Mouse (Mus musculus): ENCODE measurements around the gene Vmn1r127.
"Not testable (repeated sequence)": the region's sequence is repeated elsewhere in the genome, so short reads cannot be mapped to it uniquely, and the experiment has no call there.

The Vmn1r127 gene

DNA sequence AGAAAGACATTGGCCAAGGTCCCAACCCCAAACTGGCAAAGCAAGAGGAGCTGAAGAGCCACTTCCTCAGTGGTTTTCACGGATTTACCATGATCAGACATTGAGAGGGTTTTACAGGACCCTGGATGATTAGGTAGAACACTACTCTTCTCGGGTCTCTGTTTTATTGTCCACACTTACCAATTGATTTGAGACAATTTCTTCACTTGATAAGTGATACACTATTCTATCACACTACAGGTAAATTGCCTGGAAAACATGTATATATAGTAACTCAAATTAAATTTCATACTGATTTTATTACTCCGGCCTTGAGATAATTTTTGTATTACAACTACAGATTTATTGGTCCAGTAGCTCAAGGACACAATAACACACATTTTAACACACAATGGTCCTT lies at the start of gene Vmn1r127:
TSS of gene Vmn1r127 (minus strand) at position 101 of the 400 bp plus-strand sequence.
- DNase-seq (ENCODE audit: low spot score) = not testable (repeated sequence)

DNA sequence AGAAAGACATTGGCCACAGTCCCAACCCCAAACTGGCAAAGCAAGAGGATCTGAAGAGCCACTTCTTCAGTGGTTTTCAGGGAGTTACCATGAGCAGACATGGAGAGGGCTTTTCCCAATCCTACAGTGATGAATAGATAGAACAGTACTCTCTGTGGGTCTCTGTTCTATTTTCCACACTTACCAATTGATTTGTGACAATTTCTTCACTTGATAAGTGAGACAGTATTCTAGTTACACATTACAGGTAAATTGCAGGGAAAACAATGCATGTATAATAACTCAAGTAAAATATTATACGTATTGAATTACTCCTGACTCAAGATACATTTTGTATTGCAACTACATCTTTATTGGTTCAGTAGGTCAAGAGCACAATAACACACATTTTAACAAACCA lies 41.5 kb upstream of the Vmn1r127 start, which contains the start of gene Vmn1r129:
TSS of gene Vmn1r129 (minus strand) at position 101 of the 400 bp plus-strand sequence.
- not testable (repeated sequence) for DNase-seq (ENCODE audit: low spot score)

DNA sequence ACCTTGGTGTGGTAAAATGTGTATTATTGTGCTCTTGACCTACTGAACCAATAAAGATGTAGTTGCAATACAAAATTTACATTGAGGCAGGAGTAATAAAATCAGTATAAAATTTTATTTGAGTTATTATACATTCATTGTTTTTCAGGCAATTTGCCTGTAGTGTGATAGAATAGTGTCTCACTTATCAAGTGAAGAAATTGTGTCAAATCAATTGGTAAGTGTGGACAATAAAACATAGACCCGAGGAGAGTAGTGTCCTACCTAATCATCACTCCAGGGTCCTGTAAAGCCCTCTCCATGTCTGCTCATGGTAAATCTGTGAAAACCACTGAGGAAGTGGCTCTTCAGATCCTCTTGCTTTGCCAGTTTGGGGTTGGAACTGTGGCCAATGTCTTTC lies 29.4 kb upstream of the Vmn1r127 start, which contains the start of gene Vmn1r128:
TSS of gene Vmn1r128 (plus strand) at position 301 of the 400 bp plus-strand sequence.
- not testable (repeated sequence) for DNase-seq (ENCODE audit: low spot score)

GRCm38 (mm10) chr7:21301367-21301766 lies 18.3 kb downstream of the Vmn1r127 start, which contains the start of gene Vmn1r126:
Gene Vmn1r126, minus strand, starts transcription at chr7:21301467.
- not testable (repeated sequence) for DNase-seq (ENCODE audit: low spot score)

DNA sequence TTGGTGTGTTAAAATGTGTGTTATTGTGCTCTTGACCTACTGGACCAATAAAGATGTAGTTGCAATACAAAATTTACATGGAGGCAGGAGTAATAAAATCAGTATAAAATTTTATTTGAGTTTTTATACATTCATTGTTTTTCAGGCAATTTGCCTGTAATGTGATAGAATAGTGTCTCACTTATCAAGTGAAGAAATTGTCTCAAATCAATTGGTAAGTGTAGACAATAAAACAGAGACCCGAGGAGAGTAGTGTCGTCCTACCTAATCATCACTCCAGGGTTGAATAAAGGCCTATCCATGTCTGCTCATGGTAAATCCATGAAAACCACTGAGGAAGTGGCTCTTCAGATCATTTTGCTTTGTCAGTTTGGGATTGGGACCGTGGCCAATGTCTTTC lies 47.8 kb downstream of the Vmn1r127 start, which contains the start of gene Vmn1r125:
TSS of gene Vmn1r125 (plus strand) at position 301 of the 400 bp plus-strand sequence.
- DNase-seq (ENCODE audit: low spot score) = not testable (repeated sequence)

All from embryo, embryonic 10.5 days (tissue).